Mouse (Mus musculus): Measurements from ENCODE around the gene Gm20388. TPM values are rescaled to one million over a fixed set of nuclear protein-coding genes. Genes with fewer than 3 reads are reported as not detected.
A peak's percentile ranks its signal among the peaks of the same experiment; 100 is the strongest.

The Gm20388 gene
- polyA plus RNA-seq, 1 experiment from 2014 or later = not detected

- H3K27me3 ChIP-seq (replicated peaks; ENCODE audit: control insufficient read depth, insufficient read depth, low read length) = no peaks in the 10 kb centered on the region
Observed at GRCm38 (mm10) chr8:124070363-124071324, 4160.0 kb downstream of the Gm20388 start.

GRCm38 (mm10) chr8:124075977-124076376, 4165.3 kb downstream of the Gm20388 start:
- no peaks in the 10 kb centered on the region for H3K9me3 ChIP-seq (ENCODE audit: control insufficient read depth)
- ATAC-seq = no peak
- no peaks in the 10 kb centered on the region for H3K4me1 ChIP-seq (replicated peaks; ENCODE audit: control insufficient read depth, insufficient read depth, low read length)
- H3K27me3 ChIP-seq (replicated peaks; ENCODE audit: control insufficient read depth, insufficient read depth, low read length) = no peaks in the 10 kb centered on the region
- WGBS = 72% methylated on average over 8 of the region's 8 CpGs
- H3K4me3 ChIP-seq (ENCODE audit: low read depth, low read length) = no peak overlapping the region
- no peak overlapping the region for H3K27ac ChIP-seq (ENCODE audit: low read depth, low read length)
- TF ChIP-seq CTCF (IDR thresholded peaks at IDR 0.05; ENCODE audit: low read depth) = no peak
- H3K9ac ChIP-seq (ENCODE audit: low read depth, low read length) = no peak overlapping the region
- no peak overlapping the region for H3K4me2 ChIP-seq (replicated peaks; ENCODE audit: low read depth)
- no peaks in the 10 kb centered on the region for H3K36me3 ChIP-seq (ENCODE audit: control insufficient read depth, insufficient read depth)

More at GRCm38 (mm10) chr8:124070363-124071324, 4160.0 kb downstream of the Gm20388 start:
- TF ChIP-seq CTCF (IDR thresholded peaks at IDR 0.05; ENCODE audit: low read depth) = no peak
- 54% methylated on average over 18 of the region's 18 CpGs for WGBS
- ATAC-seq = no peak
- no peak overlapping the region for H3K9ac ChIP-seq (ENCODE audit: low read depth, low read length)
- no peaks in the 10 kb centered on the region for H3K4me1 ChIP-seq (replicated peaks; ENCODE audit: control insufficient read depth, insufficient read depth, low read length)
- no peaks in the 10 kb centered on the region for H3K36me3 ChIP-seq (ENCODE audit: control insufficient read depth, insufficient read depth)
- no peak overlapping the region for H3K27ac ChIP-seq (ENCODE audit: low read depth, low read length)
- H3K4me3 ChIP-seq (ENCODE audit: low read depth, low read length) = no peak overlapping the region
- no peaks in the 10 kb centered on the region for H3K9me3 ChIP-seq (ENCODE audit: control insufficient read depth)
- no peak overlapping the region for H3K4me2 ChIP-seq (replicated peaks; ENCODE audit: low read depth)

GRCm38 (mm10) chr8:124076416-124076815, 4165.8 kb downstream of the Gm20388 start:
- Histone ChIP-seq H3K4me1 (replicated peaks; ENCODE audit: control insufficient read depth, insufficient read depth, low read length) (no peaks in the 10 kb centered on the region), H3K36me3 (ENCODE audit: control insufficient read depth, insufficient read depth) (no peaks in the 10 kb centered on the region), H3K9ac (ENCODE audit: low read depth, low read length) (no peak overlapping the region), H3K27me3 (replicated peaks; ENCODE audit: control insufficient read depth, insufficient read depth, low read length) (no peaks in the 10 kb centered on the region), H3K9me3 (ENCODE audit: control insufficient read depth) (no peaks in the 10 kb centered on the region), H3K27ac (ENCODE audit: low read depth, low read length) (no peak overlapping the region), H3K4me3 (ENCODE audit: low read depth, low read length) (no peak overlapping the region), H3K4me2 (replicated peaks; ENCODE audit: low read depth) (no peak overlapping the region)
- TF ChIP-seq CTCF (IDR thresholded peaks at IDR 0.05; ENCODE audit: low read depth) = no peak
- ATAC-seq = no peak
- WGBS = 66% methylated on average over 3 of the region's 3 CpGs

- Histone ChIP-seq H3K9me3 (ENCODE audit: control insufficient read depth) (no peaks in the 10 kb centered on the region), H3K4me1 (replicated peaks; ENCODE audit: control insufficient read depth, insufficient read depth, low read length) (no peaks in the 10 kb centered on the region), H3K36me3 (ENCODE audit: control insufficient read depth, insufficient read depth) (no peaks in the 10 kb centered on the region), H3K27me3 (replicated peaks; ENCODE audit: control insufficient read depth, insufficient read depth, low read length) (no peaks in the 10 kb centered on the region), H3K27ac (ENCODE audit: low read depth, low read length) (no peak overlapping the region), H3K4me2 (replicated peaks; ENCODE audit: low read depth) (no peak overlapping the region), H3K9ac (ENCODE audit: low read depth, low read length) (no peak overlapping the region), H3K4me3 (ENCODE audit: low read depth, low read length) (no peak overlapping the region)
- WGBS = 79% methylated on average over 8 of the region's 8 CpGs
- ATAC-seq = no peak
- no peak for TF ChIP-seq CTCF (IDR thresholded peaks at IDR 0.05; ENCODE audit: low read depth)
Observed at GRCm38 (mm10) chr8:124077377-124077776, 4166.7 kb downstream of the Gm20388 start.

GRCm38 (mm10) chr8:124077998-124078397, 4167.4 kb downstream of the Gm20388 start:
- Histone ChIP-seq H3K27me3 (replicated peaks; ENCODE audit: control insufficient read depth, insufficient read depth, low read length) (no peaks in the 10 kb centered on the region), H3K4me2 (replicated peaks; ENCODE audit: low read depth) (no peak overlapping the region), H3K36me3 (ENCODE audit: control insufficient read depth, insufficient read depth) (no peaks in the 10 kb centered on the region), H3K27ac (ENCODE audit: low read depth, low read length) (no peak overlapping the region), H3K9ac (ENCODE audit: low read depth, low read length) (no peak overlapping the region), H3K4me3 (ENCODE audit: low read depth, low read length) (no peak overlapping the region), H3K9me3 (ENCODE audit: control insufficient read depth) (no peaks in the 10 kb centered on the region), H3K4me1 (replicated peaks; ENCODE audit: control insufficient read depth, insufficient read depth, low read length) (no peaks in the 10 kb centered on the region)
- WGBS = 88% methylated on average over 10 of the region's 10 CpGs
- ATAC-seq = no peak
- TF ChIP-seq CTCF (IDR thresholded peaks at IDR 0.05; ENCODE audit: low read depth) = peak; percentile 54

GRCm38 (mm10) chr8:124078969-124079368, 4168.3 kb downstream of the Gm20388 start:
- no peaks in the 10 kb centered on the region for H3K27me3 ChIP-seq (replicated peaks; ENCODE audit: control insufficient read depth, insufficient read depth, low read length)
- no peaks in the 10 kb centered on the region for H3K36me3 ChIP-seq (ENCODE audit: control insufficient read depth, insufficient read depth)
- no peak overlapping the region for H3K4me2 ChIP-seq (replicated peaks; ENCODE audit: low read depth)
- no peak for ATAC-seq
- no peaks in the 10 kb centered on the region for H3K9me3 ChIP-seq (ENCODE audit: control insufficient read depth)
- no peak overlapping the region for H3K27ac ChIP-seq (ENCODE audit: low read depth, low read length)
- WGBS = 74% methylated on average over 7 of the region's 7 CpGs
- no peak for TF ChIP-seq CTCF (IDR thresholded peaks at IDR 0.05; ENCODE audit: low read depth)
- no peak overlapping the region for H3K9ac ChIP-seq (ENCODE audit: low read depth, low read length)
- no peaks in the 10 kb centered on the region for H3K4me1 ChIP-seq (replicated peaks; ENCODE audit: control insufficient read depth, insufficient read depth, low read length)
- H3K4me3 ChIP-seq (ENCODE audit: low read depth, low read length) = no peak overlapping the region
